Mouse (Mus musculus) megakaryocyte, embryonic 14.5 days (primary cell): ENCODE measurements around the gene Dgki.

ENCODE experiments used
- FLI1 ChIP-seq: IDR thresholded peaks from 2 replicates; pipeline ENCODE4 v1.6.1; 2012; ENCODE audit warnings: low read length, inconsistent platforms, mixed read lengths
- GATA1 ChIP-seq: IDR thresholded peaks from 3 replicates; pipeline ENCODE4 v1.6.1; 2012; ENCODE audit warnings: mixed read lengths, low read length, inconsistent platforms, borderline replicate concordance

DNA sequence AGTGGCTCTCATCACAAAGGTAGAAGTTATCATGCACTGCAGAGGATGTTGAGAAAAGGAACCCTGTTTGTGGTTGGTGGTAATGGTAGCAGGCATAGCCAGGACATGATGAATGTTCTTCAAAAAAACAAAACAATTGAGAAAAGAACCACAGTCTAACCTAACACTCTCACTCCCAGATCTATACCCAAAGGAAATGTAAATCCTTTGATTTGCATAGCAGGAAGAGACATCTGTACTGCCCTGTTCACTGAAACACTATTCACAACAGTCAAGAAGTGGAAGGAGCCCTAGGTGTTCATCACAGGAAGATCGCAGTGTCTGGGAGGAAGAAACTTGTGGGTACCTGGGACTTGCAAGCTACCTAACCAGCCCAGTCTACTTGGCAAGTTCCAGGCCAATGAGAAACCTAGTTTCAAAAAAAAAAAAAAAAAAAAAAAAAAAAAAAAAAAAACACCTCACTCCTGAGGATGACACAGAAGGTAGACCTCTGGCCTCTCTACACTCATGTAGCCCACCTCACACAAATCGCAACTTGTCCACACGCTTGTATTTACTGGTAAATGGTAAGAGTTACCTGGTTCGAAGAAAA is 152.5 kb downstream of the Dgki start:
- TF ChIP-seq GATA1 (no peak), FLI1 (no peak)
